Mouse (Mus musculus): ENCODE results near the gene Tmem259.
A peak's percentile ranks its signal among the peaks of the same experiment; 100 is the strongest.

DNA sequence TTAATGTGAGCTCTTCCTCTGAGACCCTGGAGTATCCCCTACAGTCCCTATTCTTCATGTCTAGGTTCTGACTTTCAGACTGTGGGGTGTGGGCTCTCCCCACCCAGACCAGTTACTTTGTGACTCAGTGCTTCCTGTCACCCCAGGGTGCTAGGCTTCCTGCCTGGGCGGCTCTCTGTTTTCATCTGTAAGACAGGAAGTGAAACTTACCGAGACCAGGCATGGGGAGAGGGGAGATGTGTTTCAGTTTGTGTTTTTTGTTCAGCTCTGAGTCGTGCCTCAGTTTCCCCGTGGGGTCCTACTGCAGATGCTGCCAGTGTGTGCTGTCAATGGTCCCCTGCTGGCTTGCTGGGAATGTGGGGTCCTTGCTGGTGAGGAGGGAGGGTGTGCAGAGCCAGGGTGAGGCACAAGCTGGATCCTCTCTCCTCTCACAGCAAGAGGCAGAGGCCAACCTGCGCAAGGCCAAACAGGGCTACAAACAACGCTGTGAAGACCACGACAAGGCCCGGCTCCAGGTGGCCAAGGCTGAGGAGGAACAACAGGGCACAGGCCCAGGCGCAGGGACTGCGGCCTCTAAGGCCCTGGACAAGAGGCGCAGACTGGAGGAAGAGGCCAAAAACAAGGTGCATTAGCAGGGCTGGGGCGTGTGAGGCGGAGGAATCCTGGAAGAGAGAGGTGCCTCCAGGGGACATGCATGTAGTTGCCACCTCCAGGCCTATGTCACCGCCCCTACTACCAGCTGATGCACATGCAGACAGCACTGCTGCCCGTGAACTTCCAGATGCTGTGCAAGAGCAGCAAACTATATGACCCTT lies 40.3 kb upstream of the Tmem259 start:
- no peak for TF ChIP-seq MAX (IDR thresholded peaks at IDR 0.05; ENCODE audit: low read length)
- no peak for TF ChIP-seq CTCF (IDR thresholded peaks at IDR 0.05 in 2 of 3, conservative IDR thresholded peaks at IDR 0.05 in 1 of 3; ENCODE audit: control insufficient read depth in 1 of 3, insufficient read depth in 1 of 3, low read depth in 2 of 3, low read length in 3 of 3, poor library complexity in 1 of 3, severe bottlenecking in 1 of 3)
- no peak for TF ChIP-seq BHLHE40 (IDR thresholded peaks at IDR 0.05; ENCODE audit: borderline replicate concordance, low read depth, low read length)
- TF ChIP-seq RAD21 (IDR thresholded peaks at IDR 0.05; ENCODE audit: low read depth, low read length): no peak
- no peak for TF ChIP-seq RCOR1 (IDR thresholded peaks at IDR 0.05; ENCODE audit: low read depth, low read length)
- no peak for TF ChIP-seq MXI1 (IDR thresholded peaks at IDR 0.05; ENCODE audit: low read depth, low read length)
- TF ChIP-seq EP300 (IDR thresholded peaks at IDR 0.05; ENCODE audit: low read depth in 1 of 2, low read length in 2 of 2): no peak
- no peak for TF ChIP-seq ZNF384 (IDR thresholded peaks at IDR 0.05; ENCODE audit: low read depth, low read length)
- TF ChIP-seq MAFK (IDR thresholded peaks at IDR 0.05; ENCODE audit: borderline replicate concordance, low read depth, low read length): no peak
- TF ChIP-seq TAL1 (IDR thresholded peaks at IDR 0.05; ENCODE audit: low read length): no peak
- TF ChIP-seq CHD1 (IDR thresholded peaks at IDR 0.05; ENCODE audit: low read depth, low read length): no peak
- no peak for TF ChIP-seq USF2 (IDR thresholded peaks at IDR 0.05; ENCODE audit: borderline replicate concordance in 1 of 2, insufficient read depth in 1 of 2, low read depth in 1 of 2, low read length in 2 of 2)
- 0 out of 4 replicates have a peak, but pooled peaks of 1 of the 2 experiments have one; percentile 28 for TF ChIP-seq POLR2A (IDR thresholded peaks at IDR 0.05; ENCODE audit: control insufficient read depth in 1 of 2, insufficient read depth in 1 of 2, low read depth in 1 of 2, low read length in 2 of 2, poor library complexity in 1 of 2)
